Mouse (Mus musculus): ENCODE data around the gene Adgrd1. TPM values are rescaled to one million over a fixed set of nuclear protein-coding genes. Genes with fewer than 3 reads are reported as not detected.

Gene Adgrd1
- total and polyA plus RNA-seq, 3 experiments: 0.27 to 0.56 TPM; not detected in 1

DNA sequence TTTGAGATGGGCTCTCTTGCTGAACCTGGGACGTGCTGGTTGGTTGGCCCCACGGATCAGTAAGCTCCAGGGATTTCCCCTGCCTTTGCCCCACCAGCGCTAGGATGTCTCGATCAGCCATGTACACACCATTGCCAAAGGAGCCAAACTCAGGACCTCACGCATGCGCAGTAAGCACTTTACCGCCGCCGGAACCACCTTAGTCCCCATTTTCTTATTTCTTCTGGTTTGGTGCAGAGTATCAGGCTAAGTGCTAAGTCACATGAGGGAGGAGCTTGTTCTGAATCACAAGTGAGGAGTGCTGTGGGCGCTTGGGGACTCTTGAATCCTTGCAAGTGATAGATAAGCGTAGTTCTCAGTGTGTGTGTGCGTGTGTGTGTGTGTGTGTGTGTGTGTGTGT is 31.2 kb upstream of the Adgrd1 start (continued):
- TF ChIP-seq GATA1 (IDR thresholded peaks at IDR 0.05; ENCODE audit: low read depth, low read length) (peak; percentile 83), MAZ (IDR thresholded peaks at IDR 0.05; ENCODE audit: low read depth, low read length) (peak; percentile 81), TAL1 (IDR thresholded peaks at IDR 0.05; ENCODE audit: low read length) (peak; percentile 72), MEF2A (IDR thresholded peaks at IDR 0.05; ENCODE audit: extremely low read depth, insufficient replicate concordance, low read depth, low read length, poor library complexity, severe bottlenecking) (no peak), JUND (IDR thresholded peaks at IDR 0.05; ENCODE audit: low read depth, low read length) (no peak), POLR2A (IDR thresholded peaks at IDR 0.05; ENCODE audit: control insufficient read depth in 1 of 2, insufficient read depth in 1 of 2, low read depth in 1 of 2, low read length in 2 of 2, poor library complexity in 1 of 2) (peak; percentile 85 to 88), USF1 (IDR thresholded peaks at IDR 0.05; ENCODE audit: low read depth, low read length) (peak; percentile 87), E2F4 (IDR thresholded peaks at IDR 0.05; ENCODE audit: borderline replicate concordance, low read depth, low read length) (peak; percentile 72; the same call in 1 of the 2 replicates), MAFK (IDR thresholded peaks at IDR 0.05; ENCODE audit: borderline replicate concordance, low read depth, low read length) (0 out of 2 replicates have a peak, but pooled peaks have one; percentile 30), USF2 (IDR thresholded peaks at IDR 0.05; ENCODE audit: borderline replicate concordance in 1 of 2, insufficient read depth in 1 of 2, low read depth in 1 of 2, low read length in 2 of 2) (0 out of 4 replicates have a peak, but pooled peaks of 1 of the 2 experiments have one; percentile 48), TCF12 (IDR thresholded peaks at IDR 0.05; ENCODE audit: low read depth, low read length) (peak; percentile 80)

DNA sequence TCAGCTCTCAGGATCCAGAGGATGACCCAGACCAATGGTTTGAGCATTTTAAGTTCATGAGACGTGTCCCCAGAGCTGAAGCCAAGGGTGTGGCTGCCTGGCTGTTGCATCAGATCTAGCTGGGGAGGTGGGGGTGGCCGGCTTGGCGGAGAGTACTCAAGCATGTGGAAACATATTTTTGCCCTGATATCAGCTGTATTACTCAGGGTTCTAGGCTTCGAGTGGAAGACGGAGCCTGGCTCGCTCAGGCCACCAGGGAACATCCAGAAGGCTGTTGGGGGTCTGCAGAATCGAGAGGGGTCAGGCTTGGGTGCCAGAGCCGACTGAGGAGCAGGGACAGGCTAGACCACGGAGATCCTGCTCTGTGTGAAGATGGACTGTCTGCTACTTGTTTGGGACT is 30.6 kb upstream of the Adgrd1 start:
- Histone ChIP-seq H3K27ac (ENCODE audit: control insufficient read depth, low read depth, low read length) (peak overlapping the region; percentile 97), H3K27me3 (ENCODE audit: control insufficient read depth in 1 of 2, insufficient read depth in 2 of 2, low read length in 2 of 2) (no peaks in the 10 kb centered on the region), H3K9ac (ENCODE audit: control insufficient read depth, low read depth, low read length, poor library complexity, severe bottlenecking) (peak overlapping the region; percentile 73), H3K9me3 (replicated peaks; ENCODE audit: insufficient read depth, low read length) (no peaks in the 10 kb centered on the region), H3K4me1 (ENCODE audit: control insufficient read depth in 1 of 2, insufficient read depth in 2 of 2, low read length in 2 of 2) (peaks cover 7 to 22% of the 10 kb centered on the region in 2 experiments), H3K4me3 (ENCODE audit: control insufficient read depth in 1 of 2, insufficient read depth in 1 of 2, low read depth in 2 of 2, low read length in 2 of 2) (peak overlapping the region; percentile 45 to 56), H3K79me2 (ENCODE audit: control insufficient read depth, insufficient read depth, low read length, poor library complexity) (no peaks in the 10 kb centered on the region; the same call in 1 of the 2 replicates), H3K36me3 (ENCODE audit: control insufficient read depth in 1 of 2, insufficient read depth in 2 of 2, low read length in 2 of 2) (peaks cover 0 to 15% of the 10 kb centered on the region in 2 experiments; a peak in 2 of 4 replicates)
- peak; percentile 91 for DNase-seq (ENCODE audit: low read depth, low spot score)
- peak in 1 of 2 experiments; percentile 74; a peak in 2 of 4 replicates for TF ChIP-seq EP300 (IDR thresholded peaks at IDR 0.05; ENCODE audit: low read depth in 1 of 2, low read length in 2 of 2)
- TF ChIP-seq CTCF (IDR thresholded peaks at IDR 0.05 in 2 of 3, conservative IDR thresholded peaks at IDR 0.05 in 1 of 3; ENCODE audit: control insufficient read depth in 1 of 3, insufficient read depth in 1 of 3, low read depth in 2 of 3, low read length in 3 of 3, poor library complexity in 1 of 3, severe bottlenecking in 1 of 3): no peak
- TF ChIP-seq MYB (IDR thresholded peaks at IDR 0.05; ENCODE audit: low read depth, low read length): no peak
- no peak for TF ChIP-seq POLR2A (IDR thresholded peaks at IDR 0.05; ENCODE audit: control insufficient read depth in 1 of 2, insufficient read depth in 1 of 2, low read depth in 1 of 2, low read length in 2 of 2, poor library complexity in 1 of 2)
- TF ChIP-seq TAL1 (IDR thresholded peaks at IDR 0.05; ENCODE audit: low read length): no peak
- 0 out of 2 replicates have a peak, but pooled peaks have one; percentile 44 for TF ChIP-seq TBP (IDR thresholded peaks at IDR 0.05; ENCODE audit: low read depth, low read length)
- TF ChIP-seq GATA1 (IDR thresholded peaks at IDR 0.05; ENCODE audit: low read depth, low read length): no peak
- TF ChIP-seq BHLHE40 (IDR thresholded peaks at IDR 0.05; ENCODE audit: borderline replicate concordance, low read depth, low read length): no peak
- no peak for TF ChIP-seq NRF1 (IDR thresholded peaks at IDR 0.05; ENCODE audit: insufficient read depth, low read depth, low read length, poor library complexity, severe bottlenecking)
- TF ChIP-seq ETS1 (IDR thresholded peaks at IDR 0.05; ENCODE audit: low read depth, low read length): peak; percentile 82
- TF ChIP-seq ZKSCAN1 (IDR thresholded peaks at IDR 0.05; ENCODE audit: low read depth, low read length): no peak
- peak; percentile 13; the same call in 1 of the 2 replicates for TF ChIP-seq MXI1 (IDR thresholded peaks at IDR 0.05; ENCODE audit: low read depth, low read length)
- TF ChIP-seq ELF1 (IDR thresholded peaks at IDR 0.05; ENCODE audit: low read depth, low read length): no peak
- no peak for TF ChIP-seq HCFC1 (IDR thresholded peaks at IDR 0.05; ENCODE audit: low read depth, low read length)
- TF ChIP-seq MEF2A (IDR thresholded peaks at IDR 0.05; ENCODE audit: extremely low read depth, insufficient replicate concordance, low read depth, low read length, poor library complexity, severe bottlenecking): no peak
- no peak for TF ChIP-seq SMC3 (IDR thresholded peaks at IDR 0.05; ENCODE audit: low read depth, low read length)
- TF ChIP-seq ZNF384 (IDR thresholded peaks at IDR 0.05; ENCODE audit: low read depth, low read length): no peak
- no peak for TF ChIP-seq POLR2AphosphoS5 (IDR thresholded peaks at IDR 0.05; ENCODE audit: borderline replicate concordance, low read depth, low read length)
- TF ChIP-seq RCOR1 (IDR thresholded peaks at IDR 0.05; ENCODE audit: low read depth, low read length): no peak
- TF ChIP-seq ZMIZ1 (IDR thresholded peaks at IDR 0.05; ENCODE audit: low read depth, low read length): peak; percentile 23; the same call in 1 of the 2 replicates
- TF ChIP-seq POLR2AphosphoS2 (IDR thresholded peaks at IDR 0.05; ENCODE audit: low read length): no peak
- TF ChIP-seq SIN3A (IDR thresholded peaks at IDR 0.05; ENCODE audit: low read length): peak; percentile 52; the same call in 1 of the 2 replicates
- TF ChIP-seq RAD21 (IDR thresholded peaks at IDR 0.05; ENCODE audit: low read depth, low read length): no peak
- no peak for TF ChIP-seq ZC3H11A (IDR thresholded peaks at IDR 0.05; ENCODE audit: low read depth, low read length)
- no peak for TF ChIP-seq GABPA (IDR thresholded peaks at IDR 0.05; ENCODE audit: low read depth, low read length)
- no peak; the same call in none of the 2 replicates for TF ChIP-seq NELFE (IDR thresholded peaks at IDR 0.05; ENCODE audit: low read depth, low read length)

All from MEL (cell line).